Mouse (Mus musculus): ENCODE results near the gene Bmpr1b. TPM values are rescaled to one million over a fixed set of nuclear protein-coding genes. Genes with fewer than 3 reads are reported as not detected.

Bmpr1b gene
- total and polyA plus RNA-seq, 3 experiments, result 0.04 TPM; not detected in 1

- H3K4me1 ChIP-seq (ENCODE audit: control insufficient read depth in 1 of 2, insufficient read depth in 2 of 2), result peaks cover 0 to 5% of the 10 kb centered on the region in 2 experiments; a peak in 1 of 4 replicates
- no peak overlapping the region for H3K9ac ChIP-seq (ENCODE audit: insufficient read depth, low read depth)
- H3K4me2 ChIP-seq (ENCODE audit: insufficient read depth, low read depth, poor library complexity, severe bottlenecking), result no peak overlapping the region
- TF ChIP-seq JUN (IDR thresholded peaks at IDR 0.05; ENCODE audit: insufficient read depth, low read depth, low read length) (no peak), ZNF384 (IDR thresholded peaks at IDR 0.05; ENCODE audit: low read depth, low read length) (no peak)
- H3K4me3 ChIP-seq (replicated peaks in 1 of 3; ENCODE audit: low read depth in 2 of 3, low read length in 2 of 3, poor library complexity in 1 of 3), result no peak overlapping the region
- no peaks in the 10 kb centered on the region for H3K79me2 ChIP-seq (replicated peaks; ENCODE audit: control insufficient read depth, extremely low read depth, insufficient read depth, poor library complexity, severe bottlenecking)
- DNase-seq (ENCODE audit: extremely low read depth), result no peak
- in situ Hi-C loops (cut with MboI; ENCODE audit: low pct_ligation_motif_present, low pct_unique_long_range_greater_than_20kb, low sequenced_read_pairs) (no loop called here), dilution Hi-C loops (cut with MboI; ENCODE audit: extremely low pct_ligation_motif_present, extremely low pct_unique_long_range_greater_than_20kb, low sequenced_read_pairs) (no loop called here)
- no peaks in the 10 kb centered on the region for H3K27me3 ChIP-seq (replicated peaks)
- no peaks in the 10 kb centered on the region for H3K36me3 ChIP-seq (replicated peaks in 1 of 2; ENCODE audit: control insufficient read depth in 1 of 2, insufficient read depth in 1 of 2, low read length in 1 of 2)
- H3K9me3 ChIP-seq (replicated peaks; ENCODE audit: low read length), result no peaks in the 10 kb centered on the region
- H3K27ac ChIP-seq (ENCODE audit: insufficient read depth, low read depth), result no peak overlapping the region
These were observed 245.8 kb downstream of the Bmpr1b start for GRCm38 (mm10) chr3:141923442-141923841.

- TF ChIP-seq POLR2AphosphoS2 (IDR thresholded peaks at IDR 0.05; ENCODE audit: low read depth, low read length) (no peak), IRF4 (IDR thresholded peaks at IDR 0.05; ENCODE audit: low read depth, low read length) (no peak), MXI1 (IDR thresholded peaks at IDR 0.05; ENCODE audit: low read depth, low read length) (no peak), MAZ (IDR thresholded peaks at IDR 0.05; ENCODE audit: low read depth, low read length) (no peak), ELF1 (IDR thresholded peaks at IDR 0.05; ENCODE audit: low read depth, low read length) (no peak), USF2 (conservative IDR thresholded peaks at IDR 0.05; ENCODE audit: low read depth, low read length) (no peak), RCOR1 (conservative IDR thresholded peaks at IDR 0.05; ENCODE audit: low read depth, low read length) (no peak), JUND (conservative IDR thresholded peaks at IDR 0.05; ENCODE audit: low read depth, low read length) (no peak), USF1 (IDR thresholded peaks at IDR 0.05; ENCODE audit: low read depth, low read length) (no peak), TCF12 (IDR thresholded peaks at IDR 0.05; ENCODE audit: low read depth, low read length) (no peak), RAD21 (IDR thresholded peaks at IDR 0.05; ENCODE audit: low read depth, low read length) (no peak), MYC (IDR thresholded peaks at IDR 0.05; ENCODE audit: low read depth, low read length) (no peak), E2F4 (IDR thresholded peaks at IDR 0.05; ENCODE audit: insufficient replicate concordance, low read depth, low read length) (no peak), GABPA (IDR thresholded peaks at IDR 0.05; ENCODE audit: insufficient replicate concordance, low read depth, low read length) (no peak), MEF2A (IDR thresholded peaks at IDR 0.05; ENCODE audit: borderline replicate concordance, low read depth, low read length) (no peak), CTCF (conservative IDR thresholded peaks at IDR 0.05 in 1 of 2, IDR thresholded peaks at IDR 0.05 in 1 of 2; ENCODE audit: low read depth in 2 of 2, low read length in 2 of 2) (no peak), SIN3A (IDR thresholded peaks at IDR 0.05; ENCODE audit: low read length) (no peak), CHD1 (IDR thresholded peaks at IDR 0.05; ENCODE audit: low read depth, low read length) (no peak), CHD2 (IDR thresholded peaks at IDR 0.05; ENCODE audit: low read length) (no peak)
- Histone ChIP-seq H3K4me3 (replicated peaks in 1 of 3; ENCODE audit: low read depth in 2 of 3, low read length in 2 of 3, poor library complexity in 1 of 3) (no peak overlapping the region), H3K79me2 (replicated peaks; ENCODE audit: control insufficient read depth, extremely low read depth, insufficient read depth, poor library complexity, severe bottlenecking) (no peaks in the 10 kb centered on the region), H3K27ac (ENCODE audit: insufficient read depth, low read depth) (no peak overlapping the region), H3K27me3 (replicated peaks) (no peaks in the 10 kb centered on the region), H3K9me3 (replicated peaks; ENCODE audit: low read length) (no peaks in the 10 kb centered on the region), H3K4me2 (ENCODE audit: insufficient read depth, low read depth, poor library complexity, severe bottlenecking) (no peak overlapping the region), H3K4me1 (ENCODE audit: control insufficient read depth in 1 of 2, insufficient read depth in 2 of 2) (peaks cover 0 to 5% of the 10 kb centered on the region in 2 experiments; a peak in 1 of 4 replicates), H3K9ac (ENCODE audit: insufficient read depth, low read depth) (no peak overlapping the region), H3K36me3 (replicated peaks in 1 of 2; ENCODE audit: control insufficient read depth in 1 of 2, insufficient read depth in 1 of 2, low read length in 1 of 2) (no peaks in the 10 kb centered on the region)
- dilution Hi-C loops (cut with MboI; ENCODE audit: extremely low pct_ligation_motif_present, extremely low pct_unique_long_range_greater_than_20kb, low sequenced_read_pairs), result no loop called here
- in situ Hi-C loops (cut with MboI; ENCODE audit: low pct_ligation_motif_present, low pct_unique_long_range_greater_than_20kb, low sequenced_read_pairs), result no loop called here
- no peak for DNase-seq (ENCODE audit: extremely low read depth)
These were observed 248.1 kb downstream of the Bmpr1b start for GRCm38 (mm10) chr3:141921161-141921560.

Data from CH12.LX (cell line).